Mouse (Mus musculus): Measurements from ENCODE around the gene Spg7. TPM values are rescaled to one million over a fixed set of nuclear protein-coding genes. Genes with fewer than 3 reads are reported as not detected.

Spg7 gene
- polyA plus RNA-seq, 1 experiment: 62.6 TPM

GRCm38 (mm10) chr8:123110649-123111048 is 47.9 kb downstream of the Spg7 start:
- TF ChIP-seq CTCF (IDR thresholded peaks at IDR 0.05; ENCODE audit: extremely low read depth, insufficient read depth, insufficient read length, insufficient replicate concordance) (peak; percentile 59; the same call in 1 of the 2 replicates), POLR2A (IDR thresholded peaks at IDR 0.05; ENCODE audit: low read depth, low read length) (no peak)
- H3K27ac ChIP-seq (ENCODE audit: insufficient read depth, low read length): no peak overlapping the region
- peak; percentile 30 to 46 for DNase-seq (ENCODE audit: low read depth in 1 of 2, low spot score in 2 of 2)
- H3K4me1 ChIP-seq (ENCODE audit: control insufficient read depth, insufficient read depth, insufficient read length): no peaks in the 10 kb centered on the region; the same call in 1 of the 2 replicates
- under 1% methylated on average over 4 of the region's 4 CpGs for WGBS
- H3K27me3 ChIP-seq (ENCODE audit: control insufficient read depth, insufficient read depth, low read length): no peaks in the 10 kb centered on the region
- no peak overlapping the region for H3K4me3 ChIP-seq (ENCODE audit: extremely low read depth, insufficient read depth, insufficient read length)
- H3K36me3 ChIP-seq (ENCODE audit: control insufficient read depth, insufficient read depth, low read length): peaks cover under 1% of the 10 kb centered on the region; the same call in 1 of the 2 replicates

DNA sequence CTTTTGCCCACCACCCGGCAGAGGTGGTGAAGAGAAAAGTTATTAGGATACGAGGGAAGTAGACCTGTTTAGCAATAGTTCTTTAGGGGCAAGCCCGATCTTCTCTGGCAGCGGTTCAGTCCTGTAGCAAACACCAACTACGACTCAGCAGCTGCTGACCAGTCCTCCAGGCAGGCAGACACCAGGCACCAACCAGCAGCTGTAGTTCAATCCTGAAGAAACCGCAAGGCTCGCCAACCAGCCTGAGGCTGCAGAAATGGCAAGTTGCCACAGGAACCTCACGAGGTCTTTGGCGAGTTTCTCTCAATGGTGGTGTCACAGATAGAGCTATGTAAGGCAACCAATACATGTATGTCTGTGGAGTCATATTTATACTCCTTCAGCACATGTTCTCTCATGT is 50.1 kb downstream of the Spg7 start:
- no peak for DNase-seq (ENCODE audit: low read depth in 1 of 2, low spot score in 2 of 2)
- Histone ChIP-seq H3K4me3 (ENCODE audit: extremely low read depth, insufficient read depth, insufficient read length) (no peak overlapping the region), H3K4me1 (ENCODE audit: control insufficient read depth, insufficient read depth, insufficient read length) (peaks cover 9% of the 10 kb centered on the region), H3K36me3 (ENCODE audit: control insufficient read depth, insufficient read depth, low read length) (no peaks in the 10 kb centered on the region), H3K27ac (ENCODE audit: insufficient read depth, low read length) (no peak overlapping the region), H3K27me3 (ENCODE audit: control insufficient read depth, insufficient read depth, low read length) (peaks cover 16% of the 10 kb centered on the region)
- WGBS: 59% methylated on average over 9 of the region's 9 CpGs
- TF ChIP-seq POLR2A (IDR thresholded peaks at IDR 0.05; ENCODE audit: low read depth, low read length) (no peak), CTCF (IDR thresholded peaks at IDR 0.05; ENCODE audit: extremely low read depth, insufficient read depth, insufficient read length, insufficient replicate concordance) (no peak)

- peaks cover 10% of the 10 kb centered on the region for H3K4me1 ChIP-seq (ENCODE audit: control insufficient read depth, insufficient read depth, insufficient read length)
- no peaks in the 10 kb centered on the region for H3K36me3 ChIP-seq (ENCODE audit: control insufficient read depth, insufficient read depth, low read length)
- TF ChIP-seq POLR2A (IDR thresholded peaks at IDR 0.05; ENCODE audit: low read depth, low read length): no peak
- no peak for TF ChIP-seq CTCF (IDR thresholded peaks at IDR 0.05; ENCODE audit: extremely low read depth, insufficient read depth, insufficient read length, insufficient replicate concordance)
- no peak overlapping the region for H3K27ac ChIP-seq (ENCODE audit: insufficient read depth, low read length)
- H3K27me3 ChIP-seq (ENCODE audit: control insufficient read depth, insufficient read depth, low read length): peaks cover 22% of the 10 kb centered on the region
- WGBS: 39% methylated on average over 2 of the region's 2 CpGs
- no peak overlapping the region for H3K4me3 ChIP-seq (ENCODE audit: extremely low read depth, insufficient read depth, insufficient read length)
- DNase-seq (ENCODE audit: low read depth in 1 of 2, low spot score in 2 of 2): no peak
Measured at GRCm38 (mm10) chr8:123113908-123114469, 51.2 kb downstream of the Spg7 start.

DNA sequence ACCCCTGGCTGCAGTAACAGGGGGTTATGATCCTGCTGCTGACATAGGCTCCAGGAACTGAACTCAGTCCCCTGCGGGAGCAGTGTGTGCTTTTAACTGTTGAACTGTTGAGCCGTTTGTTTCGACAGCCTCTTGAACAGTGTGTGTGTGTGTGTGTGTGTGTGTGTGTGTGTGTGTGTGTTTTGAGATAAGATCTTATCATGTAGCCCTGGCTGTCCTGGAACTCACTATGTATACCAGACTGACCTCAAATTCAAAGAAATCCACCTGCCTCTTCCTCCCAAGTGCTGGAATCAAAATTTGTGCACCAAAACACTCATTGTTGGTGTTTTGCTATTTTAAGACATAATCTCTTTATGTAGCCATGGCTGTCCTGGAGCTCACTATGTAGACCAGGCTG is 51.9 kb downstream of the Spg7 start:
- no peak overlapping the region for H3K4me3 ChIP-seq (ENCODE audit: extremely low read depth, insufficient read depth, insufficient read length)
- H3K27ac ChIP-seq (ENCODE audit: insufficient read depth, low read length): no peak overlapping the region
- 12% methylated on average over 3 of the region's 3 CpGs for WGBS
- no peak for TF ChIP-seq POLR2A (IDR thresholded peaks at IDR 0.05; ENCODE audit: low read depth, low read length)
- no peak for TF ChIP-seq CTCF (IDR thresholded peaks at IDR 0.05; ENCODE audit: extremely low read depth, insufficient read depth, insufficient read length, insufficient replicate concordance)
- peaks cover 10% of the 10 kb centered on the region for H3K4me1 ChIP-seq (ENCODE audit: control insufficient read depth, insufficient read depth, insufficient read length)
- DNase-seq (ENCODE audit: low read depth in 1 of 2, low spot score in 2 of 2): no peak
- peaks cover 22% of the 10 kb centered on the region for H3K27me3 ChIP-seq (ENCODE audit: control insufficient read depth, insufficient read depth, low read length)
- H3K36me3 ChIP-seq (ENCODE audit: control insufficient read depth, insufficient read depth, low read length): no peaks in the 10 kb centered on the region

DNA sequence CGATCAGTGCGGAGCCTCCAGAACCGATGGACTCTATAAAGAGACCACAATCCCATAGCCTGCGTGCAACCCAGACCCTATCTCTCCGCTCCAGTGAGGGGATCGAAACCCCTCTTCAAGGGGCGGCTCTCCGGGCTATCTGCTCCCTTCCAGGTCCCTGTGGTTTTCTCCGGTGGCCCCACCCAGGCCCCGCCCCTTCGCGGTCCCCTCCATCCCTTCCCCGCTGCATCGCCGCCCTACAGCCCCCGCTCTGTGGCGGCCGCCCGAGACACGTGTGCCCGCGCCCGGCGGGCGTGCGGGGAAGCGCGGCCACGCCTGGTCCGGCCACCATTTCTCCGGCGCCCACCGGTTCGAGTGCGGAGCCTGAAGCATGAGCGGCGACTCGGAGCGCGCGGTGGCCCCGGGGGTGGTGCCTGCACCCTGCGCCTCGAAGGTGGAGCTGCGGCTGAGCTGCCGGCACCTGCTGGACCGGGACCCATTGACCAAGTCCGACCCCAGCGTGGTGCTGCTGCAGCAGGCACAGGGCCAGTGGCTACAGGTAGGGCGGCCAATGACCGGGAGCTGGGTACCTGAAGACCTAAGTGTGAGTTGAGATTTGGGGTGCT is 54.5 kb downstream of the Spg7 start, which contains the start of gene Cpne7:
TSS of gene Cpne7 (plus strand) at position 248 of the 605 bp plus-strand sequence.
- Histone ChIP-seq H3K27me3 (ENCODE audit: control insufficient read depth, insufficient read depth, low read length) (peaks cover 22% of the 10 kb centered on the region), H3K4me1 (ENCODE audit: control insufficient read depth, insufficient read depth, insufficient read length) (peaks cover 10% of the 10 kb centered on the region)

GRCm38 (mm10) chr8:123117744-123118143 is 55.0 kb downstream of the Spg7 start:
- no peak for DNase-seq (ENCODE audit: low read depth in 1 of 2, low spot score in 2 of 2)
- 7% methylated on average over 17 of the region's 17 CpGs for WGBS
- TF ChIP-seq CTCF (IDR thresholded peaks at IDR 0.05; ENCODE audit: extremely low read depth, insufficient read depth, insufficient read length, insufficient replicate concordance) (no peak), POLR2A (IDR thresholded peaks at IDR 0.05; ENCODE audit: low read depth, low read length) (no peak)
- no peaks in the 10 kb centered on the region for H3K36me3 ChIP-seq (ENCODE audit: control insufficient read depth, insufficient read depth, low read length)
- peaks cover 22% of the 10 kb centered on the region for H3K27me3 ChIP-seq (ENCODE audit: control insufficient read depth, insufficient read depth, low read length)
- H3K4me1 ChIP-seq (ENCODE audit: control insufficient read depth, insufficient read depth, insufficient read length): peaks cover 10% of the 10 kb centered on the region
- peak overlapping the region; percentile 42; the same call in 1 of the 2 replicates for H3K4me3 ChIP-seq (ENCODE audit: extremely low read depth, insufficient read depth, insufficient read length)
- H3K27ac ChIP-seq (ENCODE audit: insufficient read depth, low read length): no peak overlapping the region

More for the DNA sequence above, 54.5 kb downstream of the Spg7 start, which contains the start of gene Cpne7:
- no peaks in the 10 kb centered on the region for H3K36me3 ChIP-seq (ENCODE audit: control insufficient read depth, insufficient read depth, low read length)
- H3K27ac ChIP-seq (ENCODE audit: insufficient read depth, low read length): no peak within 1 kb of the TSS
- no peak for DNase-seq (ENCODE audit: low read depth in 1 of 2, low spot score in 2 of 2)
- WGBS: 2% methylated on average over 51 of the region's 51 CpGs
- H3K4me3 ChIP-seq (ENCODE audit: extremely low read depth, insufficient read depth, insufficient read length): peak within 1 kb of the TSS; percentile 42
- TF ChIP-seq POLR2A (IDR thresholded peaks at IDR 0.05; ENCODE audit: low read depth, low read length) (no peak), CTCF (IDR thresholded peaks at IDR 0.05; ENCODE audit: extremely low read depth, insufficient read depth, insufficient read length, insufficient replicate concordance) (no peak)

GRCm38 (mm10) chr8:123122059-123122458 is 59.3 kb downstream of the Spg7 start:
- H3K4me1 ChIP-seq (ENCODE audit: control insufficient read depth, insufficient read depth, insufficient read length): peaks cover 10% of the 10 kb centered on the region
- no peak for DNase-seq (ENCODE audit: low read depth in 1 of 2, low spot score in 2 of 2)
- no peak overlapping the region for H3K27ac ChIP-seq (ENCODE audit: insufficient read depth, low read length)
- no peak overlapping the region for H3K4me3 ChIP-seq (ENCODE audit: extremely low read depth, insufficient read depth, insufficient read length)
- 69% methylated on average over 9 of the region's 9 CpGs for WGBS
- H3K36me3 ChIP-seq (ENCODE audit: control insufficient read depth, insufficient read depth, low read length): no peaks in the 10 kb centered on the region
- TF ChIP-seq CTCF (IDR thresholded peaks at IDR 0.05; ENCODE audit: extremely low read depth, insufficient read depth, insufficient read length, insufficient replicate concordance): no peak
- TF ChIP-seq POLR2A (IDR thresholded peaks at IDR 0.05; ENCODE audit: low read depth, low read length): no peak
- H3K27me3 ChIP-seq (ENCODE audit: control insufficient read depth, insufficient read depth, low read length): peaks cover 14% of the 10 kb centered on the region
